In genomic region chr17:79230653-79231489, GRCm38 (mm10) we compare ENCODE assay signal across 8 mouse cellular contexts.
DNase-seq lines count a peak whose midpoint lies in the region; ATAC-seq lines count a peak whose summit lies in the region.
"Had no signal": no experiment of that assay in that cellular context is flagged by ENCODE, and none has a peak within 500 bp of the region (broad histone marks: within the 10 kb centered on the region; RNA-seq: fewer than 3 reads in every experiment).

No protein-coding gene starts in this region.

- peaks cover 7% of the 10 kb centered on the region; the same call in 1 of the 2 replicates for H3K4me1 ChIP-seq in liver, embryonic 13.5 days (replicated peaks)
- H3K4me1 ChIP-seq: heart, embryonic 15.5 days had no signal

- no peak overlapping the region for H3K4me3 ChIP-seq in liver, embryonic 13.5 days (replicated peaks)
- H3K4me3 ChIP-seq: heart, embryonic 15.5 days had no signal

- no peaks in the 10 kb centered on the region for H3K36me3 ChIP-seq in liver, embryonic 13.5 days
- H3K36me3 ChIP-seq: heart, embryonic 15.5 days had no signal

- H3K27ac ChIP-seq in liver, embryonic 13.5 days = no peak overlapping the region
- H3K27ac ChIP-seq: heart, embryonic 15.5 days had no signal

- ATAC-seq in hematopoietic stem cell, adult 5-6 weeks (replicated peaks in 1 of 2; ENCODE audit: insufficient read depth in 1 of 2, low FRiP score in 2 of 2, low TSS enrichment in 1 of 2, low read depth in 1 of 2, poor library complexity in 2 of 2, severe bottlenecking in 2 of 2) = peak; percentile 84 to 91
- ATAC-seq in liver, embryonic 13.5 days (ENCODE audit: low read depth) = peak; percentile 55

- no peaks in the 10 kb centered on the region for H3K9me3 ChIP-seq in liver, embryonic 13.5 days (replicated peaks)
- H3K9me3 ChIP-seq: heart, embryonic 15.5 days had no signal

- no peak overlapping the region for H3K9ac ChIP-seq in liver, embryonic 13.5 days
- H3K9ac ChIP-seq: heart, embryonic 15.5 days had no signal

- no peaks in the 10 kb centered on the region for H3K27me3 ChIP-seq in liver, embryonic 13.5 days
- H3K27me3 ChIP-seq: heart, embryonic 15.5 days had no signal

- WGBS in liver, embryonic 13.5 days (ENCODE audit: insufficient replicate concordance) = 51% methylated on average over 25 of the region's 25 CpGs

- no peak overlapping the region for H3K4me2 ChIP-seq in liver, embryonic 13.5 days
- H3K4me2 ChIP-seq: heart, embryonic 15.5 days had no signal

- DNase-seq in ovary, adult 18-20 months (ENCODE audit: low spot score) = peak; percentile 33
- DNase-seq in ovary, postnatal 10 days (ENCODE audit: low spot score) = no peak
- no peak for DNase-seq in liver, embryonic 13.5 days
- no peak for DNase-seq in thymus, postnatal 0 days (ENCODE audit: low spot score)
- DNase-seq in urinary bladder, adult 18-20 months (ENCODE audit: low spot score in 2 of 2) = no peak
- DNase-seq in thymus, postnatal 4 days = no peak
